Mouse (Mus musculus): ENCODE measurements around the gene Ptpn1. TPM values are rescaled to one million over a fixed set of nuclear protein-coding genes. Genes with fewer than 3 reads are reported as not detected.

The Ptpn1 gene
- total RNA-seq, 2 experiments from 2014 or later = 9.1 to 11.7 TPM

- no peak for ATAC-seq (replicated peaks; ENCODE audit: low FRiP score, poor library complexity, severe bottlenecking)
These were observed 11.8 kb upstream of the Ptpn1 start for GRCm38 (mm10) chr2:167920041-167920440.

GRCm38 (mm10) chr2:167920960-167921495, 10.8 kb upstream of the Ptpn1 start:
- ATAC-seq (replicated peaks; ENCODE audit: low FRiP score, poor library complexity, severe bottlenecking) = no peak

- no peak for ATAC-seq (replicated peaks; ENCODE audit: low FRiP score, poor library complexity, severe bottlenecking)
These were observed 10.0 kb upstream of the Ptpn1 start for GRCm38 (mm10) chr2:167921823-167922222.

- ATAC-seq (replicated peaks; ENCODE audit: low FRiP score, poor library complexity, severe bottlenecking) = no peak
These were observed 7.8 kb upstream of the Ptpn1 start for GRCm38 (mm10) chr2:167924011-167924410.

GRCm38 (mm10) chr2:167924803-167925604, 6.9 kb upstream of the Ptpn1 start:
- peak; percentile 65 for ATAC-seq (replicated peaks; ENCODE audit: low FRiP score, poor library complexity, severe bottlenecking)

- ATAC-seq (replicated peaks; ENCODE audit: low FRiP score, poor library complexity, severe bottlenecking) = no peak
These were observed 5.7 kb upstream of the Ptpn1 start for GRCm38 (mm10) chr2:167925841-167926800.

GRCm38 (mm10) chr2:167928002-167928526, 3.8 kb upstream of the Ptpn1 start:
- no peak for ATAC-seq (replicated peaks; ENCODE audit: low FRiP score, poor library complexity, severe bottlenecking)

GRCm38 (mm10) chr2:167928972-167929371, 2.9 kb upstream of the Ptpn1 start:
- no peak for ATAC-seq (replicated peaks; ENCODE audit: low FRiP score, poor library complexity, severe bottlenecking)

GRCm38 (mm10) chr2:167930975-167931374, 882 bp upstream of the Ptpn1 start:
- ATAC-seq (replicated peaks; ENCODE audit: low FRiP score, poor library complexity, severe bottlenecking) = no peak

GRCm38 (mm10) chr2:167932727-167933231, 922 bp downstream of the Ptpn1 start:
- ATAC-seq (replicated peaks; ENCODE audit: low FRiP score, poor library complexity, severe bottlenecking) = no peak

- ATAC-seq (replicated peaks; ENCODE audit: low FRiP score, poor library complexity, severe bottlenecking) = no peak
These were observed 1.5 kb downstream of the Ptpn1 start for GRCm38 (mm10) chr2:167933397-167933796.

- ATAC-seq (replicated peaks; ENCODE audit: low FRiP score, poor library complexity, severe bottlenecking) = no peak
These were observed 4.1 kb downstream of the Ptpn1 start for GRCm38 (mm10) chr2:167935956-167936355.

GRCm38 (mm10) chr2:167938786-167939185, 6.9 kb downstream of the Ptpn1 start:
- ATAC-seq (replicated peaks; ENCODE audit: low FRiP score, poor library complexity, severe bottlenecking) = no peak

GRCm38 (mm10) chr2:167939204-167939603, 7.3 kb downstream of the Ptpn1 start:
- ATAC-seq (replicated peaks; ENCODE audit: low FRiP score, poor library complexity, severe bottlenecking) = no peak

- ATAC-seq (replicated peaks; ENCODE audit: low FRiP score, poor library complexity, severe bottlenecking) = no peak
These were observed 8.0 kb downstream of the Ptpn1 start for GRCm38 (mm10) chr2:167939632-167940399.

GRCm38 (mm10) chr2:167940636-167941035, 8.8 kb downstream of the Ptpn1 start:
- no peak for ATAC-seq (replicated peaks; ENCODE audit: low FRiP score, poor library complexity, severe bottlenecking)

GRCm38 (mm10) chr2:167941320-167941719, 9.5 kb downstream of the Ptpn1 start:
- no peak for ATAC-seq (replicated peaks; ENCODE audit: low FRiP score, poor library complexity, severe bottlenecking)

GRCm38 (mm10) chr2:167941745-167942176, 9.9 kb downstream of the Ptpn1 start:
- ATAC-seq (replicated peaks; ENCODE audit: low FRiP score, poor library complexity, severe bottlenecking) = no peak
